ENCODE assay signal across 7 mouse cellular contexts in the genomic region with DNA sequence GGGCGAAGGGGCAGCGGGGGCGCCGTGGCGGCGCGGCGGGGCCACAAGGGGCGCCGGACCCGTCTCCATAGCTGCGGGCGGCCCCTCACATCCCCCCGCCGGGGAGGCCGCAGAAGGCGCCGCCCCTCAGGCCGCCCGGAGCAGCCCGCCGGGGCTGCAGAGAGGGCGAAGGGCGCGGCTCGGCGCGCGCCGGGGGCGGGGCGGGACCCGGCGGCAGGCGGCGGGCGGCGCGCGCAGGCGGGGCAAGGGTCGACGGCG. TPM values are rescaled to one million over a fixed set of nuclear protein-coding genes. Genes with fewer than 3 reads are reported as not detected.
A peak's percentile ranks its signal among the peaks of the same experiment; 100 is the strongest.
DNase-seq lines count a peak whose midpoint lies in the region; ATAC-seq and TF ChIP-seq lines count a peak whose summit lies in the region.

A gene (minus strand): TSS at position 174 of the 258 bp plus-strand sequence.

- peaks cover 24% of the 10 kb centered on the region; the same call in 1 of the 2 replicates for H3K4me1 ChIP-seq in spleen, adult 2 months (ENCODE audit: control insufficient read depth, insufficient read depth, insufficient read length)
- peaks cover 19% of the 10 kb centered on the region for H3K4me1 ChIP-seq in embryonic facial prominence, embryonic 13.5 days
- peaks cover 13% of the 10 kb centered on the region for H3K4me1 ChIP-seq in heart, postnatal 0 days (ENCODE audit: control insufficient read depth, insufficient read depth)
- H3K4me1 ChIP-seq in limb, embryonic 10.5 days, result peaks cover 35% of the 10 kb centered on the region
- peaks cover 36% of the 10 kb centered on the region for H3K4me1 ChIP-seq in neural tube, embryonic 15.5 days

- peak within 1 kb of the TSS; percentile 98 for H3K9ac ChIP-seq in embryonic facial prominence, embryonic 13.5 days
- peak within 1 kb of the TSS; percentile 77 for H3K9ac ChIP-seq in heart, postnatal 0 days (replicated peaks; ENCODE audit: low read depth, low read length)
- H3K9ac ChIP-seq in neural tube, embryonic 15.5 days (replicated peaks), result peak within 1 kb of the TSS; percentile 88

- no peak for TF ChIP-seq CTCF in spleen, adult 2 months (IDR thresholded peaks at IDR 0.05; ENCODE audit: extremely low read depth, insufficient read depth, insufficient read length, insufficient replicate concordance)
- TF ChIP-seq CTCF in heart, postnatal 0 days (IDR thresholded peaks at IDR 0.05; ENCODE audit: low read depth), result no peak

- no peak for TF ChIP-seq EP300 in heart, postnatal 0 days (IDR thresholded peaks at IDR 0.05; ENCODE audit: low read depth)

- H3K4me3 ChIP-seq in spleen, adult 2 months (ENCODE audit: extremely low read depth, insufficient read depth, insufficient read length), result peak within 1 kb of the TSS; percentile 92
- H3K4me3 ChIP-seq in embryonic facial prominence, embryonic 13.5 days, result peak within 1 kb of the TSS; percentile 96
- peak within 1 kb of the TSS; percentile 70 for H3K4me3 ChIP-seq in heart, postnatal 0 days (ENCODE audit: low read depth, low read length)
- H3K4me3 ChIP-seq in limb, embryonic 10.5 days, result peak within 1 kb of the TSS; percentile 90
- peak within 1 kb of the TSS; percentile 97 for H3K4me3 ChIP-seq in neural tube, embryonic 15.5 days (replicated peaks)

- no peaks in the 10 kb centered on the region for H3K27me3 ChIP-seq in spleen, adult 2 months (ENCODE audit: control insufficient read depth, insufficient read depth, low read length)
- no peaks in the 10 kb centered on the region for H3K27me3 ChIP-seq in embryonic facial prominence, embryonic 13.5 days
- no peaks in the 10 kb centered on the region for H3K27me3 ChIP-seq in heart, postnatal 0 days (ENCODE audit: control insufficient read depth, insufficient read depth, low read length)
- peaks cover 9% of the 10 kb centered on the region; the same call in 1 of the 2 replicates for H3K27me3 ChIP-seq in limb, embryonic 10.5 days (ENCODE audit: low read depth, poor library complexity, severe bottlenecking)
- no peaks in the 10 kb centered on the region for H3K27me3 ChIP-seq in neural tube, embryonic 15.5 days (replicated peaks)

- H3K36me3 ChIP-seq in spleen, adult 2 months (ENCODE audit: control insufficient read depth, insufficient read depth, low read length), result peaks cover 8% of the 10 kb centered on the region
- H3K36me3 ChIP-seq in embryonic facial prominence, embryonic 13.5 days, result peaks cover 11% of the 10 kb centered on the region
- H3K36me3 ChIP-seq in heart, postnatal 0 days (replicated peaks; ENCODE audit: control insufficient read depth, insufficient read depth, low read length), result peaks cover 8% of the 10 kb centered on the region
- H3K36me3 ChIP-seq in limb, embryonic 10.5 days, result peaks cover 22% of the 10 kb centered on the region
- peaks cover 13% of the 10 kb centered on the region for H3K36me3 ChIP-seq in neural tube, embryonic 15.5 days

- 1% methylated on average over 20 of the region's 44 CpGs for WGBS in spleen, adult 2 months
- WGBS in embryonic facial prominence, embryonic 13.5 days, result 0% methylated on average over 31 of the region's 44 CpGs
- WGBS in heart, postnatal 0 days, result under 1% methylated on average over 37 of the region's 44 CpGs
- WGBS in limb, embryonic 10.5 days, result under 1% methylated on average over 42 of the region's 44 CpGs
- WGBS in neural tube, embryonic 15.5 days, result 0% methylated on average over 5 of the region's 44 CpGs

- no peak for DNase-seq in spleen, adult 2 months (ENCODE audit: low read depth in 1 of 2, low spot score in 2 of 2)
- DNase-seq in spleen, postnatal 14 days (ENCODE audit: low spot score in 2 of 2), result no peak
- DNase-seq in heart, postnatal 0 days (ENCODE audit: low spot score), result no peak
- no peak for DNase-seq in limb, embryonic 10.5 days (ENCODE audit: low spot score)
- no peak for DNase-seq in testis, postnatal 10 days (ENCODE audit: low spot score)

- peak within 1 kb of the TSS; percentile 97 for H3K4me2 ChIP-seq in embryonic facial prominence, embryonic 13.5 days
- peak within 1 kb of the TSS; percentile 91 for H3K4me2 ChIP-seq in heart, postnatal 0 days (ENCODE audit: low read depth, low read length)
- peak within 1 kb of the TSS; percentile 90 for H3K4me2 ChIP-seq in neural tube, embryonic 15.5 days

- no peak for TF ChIP-seq POLR2A in spleen, adult 2 months (IDR thresholded peaks at IDR 0.05; ENCODE audit: low read depth, low read length)

- peak within 1 kb of the TSS; percentile 75 for H3K27ac ChIP-seq in spleen, adult 2 months (ENCODE audit: insufficient read depth, low read length)
- H3K27ac ChIP-seq in embryonic facial prominence, embryonic 13.5 days, result peak within 1 kb of the TSS; percentile 90
- H3K27ac ChIP-seq in heart, postnatal 0 days (ENCODE audit: low read depth), result peak within 1 kb of the TSS; percentile 90
- peak within 1 kb of the TSS; percentile 96 for H3K27ac ChIP-seq in limb, embryonic 10.5 days
- H3K27ac ChIP-seq in neural tube, embryonic 15.5 days (replicated peaks), result peak within 1 kb of the TSS; percentile 85

- no peaks in the 10 kb centered on the region for H3K9me3 ChIP-seq in embryonic facial prominence, embryonic 13.5 days
- H3K9me3 ChIP-seq in heart, postnatal 0 days (replicated peaks; ENCODE audit: control insufficient read depth, low read length), result no peaks in the 10 kb centered on the region
- H3K9me3 ChIP-seq in limb, embryonic 10.5 days (replicated peaks), result no peaks in the 10 kb centered on the region
- H3K9me3 ChIP-seq in neural tube, embryonic 15.5 days (replicated peaks), result no peaks in the 10 kb centered on the region

- ATAC-seq in embryonic facial prominence, embryonic 13.5 days (ENCODE audit: insufficient number of reproducible peaks, insufficient read depth, low FRiP score, low TSS enrichment, low read depth), result no peak; the same call in 1 of the 2 replicates
- no peak for ATAC-seq in heart, postnatal 0 days (ENCODE audit: insufficient read depth, low read depth)
- no peak; the same call in 1 of the 2 replicates for ATAC-seq in neural tube, embryonic 15.5 days (ENCODE audit: low FRiP score)

RNA-seq across cellular contexts. Expression of the gene that starts here (rescaled TPM):
- polyA plus RNA-seq in spleen, adult 2 months (2012; rRNA removed), result 33.0 and 34.3 TPM in 2 replicates
- 30.4 and 32.0 TPM in 2 replicates for polyA plus RNA-seq in embryonic facial prominence, embryonic 13.5 days (2015; fragmentation: Nextera tagmentation; extraction: Ambion mirVana)
- 30.2 and 45.3 TPM in 2 replicates for total RNA-seq in heart, postnatal 0 days (2014; rRNA removed; ENCODE audit: low replicate concordance)
- 9.6 and 10.8 TPM in 2 replicates for polyA plus RNA-seq in heart, postnatal 0 days (2015; fragmentation: Nextera tagmentation; extraction: Ambion mirVana)
- polyA plus RNA-seq in limb, embryonic 10.5 days (2016; fragmentation: Nextera tagmentation; extraction: Ambion mirVana), result 32.1 and 34.8 TPM in 2 replicates
- 30.0 and 35.6 TPM in 2 replicates for polyA plus RNA-seq in neural tube, embryonic 15.5 days (2015; fragmentation: Nextera tagmentation; extraction: Ambion mirVana)
